Mouse (Mus musculus): Measurements from ENCODE around the gene Sema3g. TPM values are rescaled to one million over a fixed set of nuclear protein-coding genes. Genes with fewer than 3 reads are reported as not detected.

Sema3g gene
- polyA plus RNA-seq (2017; shearing (Covaris generic)) = not detected

DNA sequence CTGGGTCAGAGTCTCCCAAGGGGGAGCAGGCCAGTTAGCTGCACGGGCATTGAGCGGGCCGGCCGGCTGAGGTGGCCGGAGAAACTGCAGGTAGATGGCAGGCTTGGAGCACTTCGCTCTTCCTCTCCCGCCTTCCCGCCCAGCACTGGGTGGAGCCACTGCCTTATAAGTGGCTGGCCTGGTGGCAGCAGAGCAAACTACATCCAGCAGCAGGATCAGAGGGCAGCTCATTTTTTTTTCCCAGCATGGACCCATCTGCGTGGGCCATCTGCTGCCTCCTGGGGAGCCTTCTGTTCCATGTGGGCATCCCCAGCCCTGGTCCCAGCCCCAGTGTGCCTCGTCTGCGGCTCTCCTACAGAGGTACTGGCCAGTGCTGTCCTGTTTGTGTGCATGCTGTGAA lies at the start of gene Sema3g:
Sema3g (plus strand) TSS at position 195 of the 400 bp plus-strand sequence.

DNA sequence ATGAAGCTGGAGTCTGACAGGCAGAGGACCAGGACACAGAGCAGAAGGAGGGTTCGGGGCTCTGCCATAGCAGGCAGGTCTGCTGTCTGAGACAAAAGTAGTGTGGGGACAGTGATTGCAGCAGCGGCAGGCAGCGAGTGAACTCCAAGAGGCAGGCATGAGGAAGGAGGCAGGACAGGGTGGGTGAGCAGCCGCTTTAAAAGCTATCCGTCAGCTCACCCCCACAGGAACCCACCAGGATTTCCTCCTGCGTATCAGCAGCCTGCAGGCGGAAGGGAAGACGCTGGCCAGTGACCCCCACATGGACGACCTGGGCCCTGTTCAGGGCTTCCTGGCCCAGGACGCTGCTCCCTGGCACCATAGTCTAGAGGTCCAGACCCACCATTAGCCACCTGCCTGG lies 49.2 kb upstream of the Sema3g start, which contains the start of gene Stab1:
Stab1 (minus strand) TSS at position 217 of the 400 bp plus-strand sequence.

DNA sequence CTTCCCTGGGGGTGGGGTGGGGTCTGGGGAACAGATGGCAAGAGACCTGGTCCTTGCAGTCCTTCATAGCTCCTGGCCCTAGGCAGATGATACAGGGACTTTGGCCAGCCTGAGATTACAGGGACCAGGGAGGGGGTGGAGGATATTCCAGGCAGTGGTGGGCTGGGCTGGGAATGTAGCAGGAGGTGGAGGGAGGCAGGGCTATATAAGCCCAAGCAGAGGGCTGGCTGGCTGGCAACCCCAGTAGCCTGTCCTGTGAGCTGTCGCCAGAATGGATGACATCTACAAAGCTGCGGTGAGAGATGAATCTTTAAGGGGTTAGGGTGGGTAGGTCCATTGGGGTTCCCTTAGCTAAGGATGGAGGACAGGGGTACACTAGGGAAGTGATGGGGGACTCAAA lies 9.6 kb upstream of the Sema3g start, which contains the start of gene Tnnc1:
Tnnc1 (plus strand) TSS at position 229 of the 400 bp plus-strand sequence.

DNA sequence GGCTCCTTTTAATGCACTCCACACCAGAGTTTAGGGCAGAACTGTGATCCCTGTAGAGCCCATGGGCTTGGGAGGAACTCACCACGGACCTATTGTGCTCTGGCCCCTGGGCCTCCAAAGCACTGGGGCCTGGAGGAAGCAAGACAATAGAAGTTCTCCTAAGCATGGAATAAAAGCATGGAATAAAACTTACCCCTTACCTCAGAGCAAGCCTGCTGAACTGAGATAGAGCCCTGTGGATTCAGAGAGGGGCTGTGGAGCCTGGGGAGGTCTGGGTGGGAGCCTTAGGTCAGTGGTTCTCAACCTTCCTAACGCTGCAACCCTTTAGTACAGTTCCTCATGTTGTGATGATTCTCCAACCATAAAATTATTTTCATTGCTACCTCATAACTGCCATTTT lies 814 bp upstream of the Sema3g start, which contains the start of gene Nisch:
Nisch (minus strand) TSS at position 101 of the 400 bp plus-strand sequence.

DNA sequence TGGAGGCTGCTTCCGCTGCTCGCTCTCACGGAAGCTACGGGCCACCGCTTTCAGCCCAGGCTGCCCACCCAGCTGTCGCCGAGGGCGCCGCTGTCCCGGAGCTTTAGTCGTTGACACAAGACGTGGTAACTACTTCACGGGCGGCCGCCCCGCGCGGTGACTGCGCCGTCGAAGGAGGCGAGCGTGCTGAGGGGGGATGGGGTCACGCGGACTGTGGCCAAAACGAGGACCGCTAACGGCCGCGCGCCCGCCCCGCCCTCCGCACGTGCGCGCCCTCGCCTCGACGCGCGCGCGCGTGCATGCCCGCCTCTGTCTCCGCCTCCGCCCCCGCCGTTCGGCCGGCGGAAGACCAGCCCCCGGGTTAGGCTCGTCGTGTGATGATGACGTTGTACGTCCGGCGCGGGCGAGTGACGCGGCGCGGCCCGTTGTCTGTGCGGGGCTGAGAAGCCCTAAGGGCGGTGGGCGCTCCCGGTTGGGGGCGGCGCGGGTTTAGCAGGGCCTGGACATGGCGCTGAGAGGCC lies 33.5 kb downstream of the Sema3g start, which contains the start of the genes Phf7 and Bap1:
Phf7 (minus strand) TSS at position 234 of the 521 bp plus-strand sequence.
Bap1 (plus strand) TSS at position 367 of the 521 bp plus-strand sequence.

Other genes starting within 250 kb of the Sema3g start
- gene Glt8d1, start 216.5 kb upstream of the Sema3g start, polyA plus RNA-seq (2017; shearing (Covaris generic)) = 10 to 100 TPM; 16.4 to 17.5 TPM
- 100 to 1,000 TPM; 228 to 275 TPM for gene Spcs1, start 216.2 kb upstream of the Sema3g start, polyA plus RNA-seq (2017; shearing (Covaris generic))
- 100 to 1,000 TPM; 125 to 150 TPM for gene Pbrm1, start 198.7 kb upstream of the Sema3g start, polyA plus RNA-seq (2017; shearing (Covaris generic))
- gene Gnl3, start 198.7 kb upstream of the Sema3g start, polyA plus RNA-seq (2017; shearing (Covaris generic)) = 10 to 100 TPM; 77.7 to 91.1 TPM
- 10 to 100 TPM; 48.3 to 72.8 TPM for gene Smim4, start 88.9 kb upstream of the Sema3g start, polyA plus RNA-seq (2017; shearing (Covaris generic))
- 1 to 10 TPM in 1 of 2 experiments, under 1 TPM in 1; 0.99 to 2.0 TPM for gene Nt5dc2, start 86.8 kb upstream of the Sema3g start, polyA plus RNA-seq (2017; shearing (Covaris generic))
- gene Stab1, start 49.2 kb upstream of the Sema3g start, polyA plus RNA-seq (2017; shearing (Covaris generic)) = 1 to 10 TPM; 2.9 to 5.7 TPM
- gene Tnnc1, start 9.5 kb upstream of the Sema3g start, polyA plus RNA-seq (2017; shearing (Covaris generic)) = under 1 TPM in 1 of 2 experiments, not detected in 1; 0.43 TPM
- 100 to 1,000 TPM; 193 to 206 TPM for gene Nisch, start 914 bp upstream of the Sema3g start, polyA plus RNA-seq (2017; shearing (Covaris generic))
- 10 to 100 TPM; 12.6 to 16.0 TPM for gene Phf7, start 33.5 kb downstream of the Sema3g start, polyA plus RNA-seq (2017; shearing (Covaris generic))
- 10 to 100 TPM; 72.0 to 89.0 TPM for gene Bap1, start 33.6 kb downstream of the Sema3g start, polyA plus RNA-seq (2017; shearing (Covaris generic))
- gene Dnah1, start 106.0 kb downstream of the Sema3g start, polyA plus RNA-seq (2017; shearing (Covaris generic)) = under 1 TPM; 0.08 to 0.43 TPM
- gene Capn7, start 118.8 kb downstream of the Sema3g start, polyA plus RNA-seq (2017; shearing (Covaris generic)) = 10 to 100 TPM; 52.6 to 63.5 TPM
- gene Sh3bp5, start 218.2 kb downstream of the Sema3g start, polyA plus RNA-seq (2017; shearing (Covaris generic)) = 10 to 100 TPM; 54.3 to 55.3 TPM